Mouse (Mus musculus): ENCODE data around the gene Fam114a2.
A peak's percentile ranks its signal among the peaks of the same experiment; 100 is the strongest.

Fam114a2 gene

DNA sequence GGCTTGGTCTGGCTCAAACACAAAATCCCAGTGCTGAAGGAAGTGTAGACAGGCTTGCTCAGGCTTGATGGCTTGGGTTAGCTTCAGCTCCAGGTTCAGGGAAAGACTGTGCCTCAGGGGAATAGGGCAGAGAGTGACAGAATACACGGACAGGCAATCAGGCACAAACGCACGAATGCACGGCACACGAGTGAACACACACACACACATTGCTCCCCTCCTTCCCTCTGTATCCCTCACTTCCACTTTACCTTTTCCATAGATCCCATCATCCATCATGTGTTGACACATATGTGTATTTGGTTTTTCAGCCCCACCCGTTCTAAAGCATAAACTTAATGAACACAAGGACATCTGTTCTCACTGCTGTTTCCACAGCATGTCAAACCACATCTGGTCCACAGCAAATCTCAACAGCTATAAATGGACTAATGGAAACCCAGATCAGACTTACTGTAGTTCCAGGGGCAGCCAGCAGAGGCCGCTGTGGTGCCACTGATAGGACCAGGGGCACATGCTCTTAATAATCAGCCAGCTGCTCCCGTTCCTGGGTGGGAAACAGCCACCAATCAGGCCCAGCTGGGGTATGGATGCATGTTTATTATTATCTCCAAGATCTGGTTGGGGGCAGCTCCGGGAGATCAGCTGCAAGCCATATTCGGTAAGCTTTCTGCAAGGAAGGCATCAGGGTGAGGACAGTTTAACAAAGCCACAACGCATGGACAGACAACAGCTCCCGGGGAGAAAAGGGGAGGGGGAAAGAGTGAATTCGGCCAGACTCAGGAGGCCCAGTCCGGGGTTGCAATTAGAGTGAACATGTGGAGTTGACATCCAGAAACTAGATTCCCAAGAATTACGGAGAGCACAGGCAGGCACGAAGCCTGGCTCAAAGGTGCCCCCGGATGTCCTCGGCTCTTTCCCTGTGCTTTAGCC lies 30.5 kb upstream of the Fam114a2 start:
- H3K4me3 ChIP-seq (replicated peaks; ENCODE audit: low read length) = no peak overlapping the region
- TF ChIP-seq POU5F1 (IDR thresholded peaks at IDR 0.05; ENCODE audit: borderline replicate concordance, low read length) = no peak
- peak; percentile 73 for TF ChIP-seq CTCF (conservative IDR thresholded peaks at IDR 0.05; ENCODE audit: low read length)
- no peak for TF ChIP-seq NANOG (IDR thresholded peaks at IDR 0.05; ENCODE audit: borderline replicate concordance, low read length)
- H3K27me3 ChIP-seq (ENCODE audit: insufficient read depth, low read length) = 0 out of 2 replicates have a peak, but pooled peaks cover 3% of the 10 kb centered on the region
- no peaks in the 10 kb centered on the region for H3K36me3 ChIP-seq (ENCODE audit: insufficient read depth, low read length)
- peaks cover 50% of the 10 kb centered on the region for H3K9me3 ChIP-seq (ENCODE audit: low read length)
- H3K4me1 ChIP-seq (replicated peaks; ENCODE audit: low read depth, low read length) = peaks cover 4% of the 10 kb centered on the region; the same call in 1 of the 2 replicates

DNA sequence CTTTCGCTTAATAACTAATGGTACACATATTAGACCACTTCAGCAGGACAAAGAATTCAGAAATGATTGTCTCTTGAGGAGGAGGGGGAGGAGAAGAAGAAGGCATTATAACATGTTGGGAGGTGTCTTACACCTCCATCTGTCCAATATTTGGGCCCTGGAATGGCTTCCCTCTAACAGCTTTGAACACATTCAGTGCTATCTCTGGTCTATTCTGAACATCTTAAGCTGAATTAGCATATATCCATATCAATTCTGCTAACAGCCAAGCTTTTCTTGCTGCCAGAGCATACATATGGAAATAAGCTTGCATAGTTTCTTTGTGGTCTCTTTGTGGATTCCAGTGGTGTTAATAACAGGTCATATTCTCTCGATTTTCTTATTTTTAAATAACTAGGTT lies 22.3 kb upstream of the Fam114a2 start:
- Histone ChIP-seq H3K4me3 (replicated peaks; ENCODE audit: low read length) (no peak overlapping the region), H3K4me1 (replicated peaks; ENCODE audit: low read depth, low read length) (no peaks in the 10 kb centered on the region), H3K27me3 (ENCODE audit: insufficient read depth, low read length) (no peaks in the 10 kb centered on the region), H3K9me3 (ENCODE audit: low read length) (peaks cover 3% of the 10 kb centered on the region; the same call in 1 of the 2 replicates), H3K36me3 (ENCODE audit: insufficient read depth, low read length) (no peaks in the 10 kb centered on the region)
- TF ChIP-seq CTCF (conservative IDR thresholded peaks at IDR 0.05; ENCODE audit: low read length) = no peak
- TF ChIP-seq NANOG (IDR thresholded peaks at IDR 0.05; ENCODE audit: borderline replicate concordance, low read length) = no peak
- TF ChIP-seq POU5F1 (IDR thresholded peaks at IDR 0.05; ENCODE audit: borderline replicate concordance, low read length) = no peak

DNA sequence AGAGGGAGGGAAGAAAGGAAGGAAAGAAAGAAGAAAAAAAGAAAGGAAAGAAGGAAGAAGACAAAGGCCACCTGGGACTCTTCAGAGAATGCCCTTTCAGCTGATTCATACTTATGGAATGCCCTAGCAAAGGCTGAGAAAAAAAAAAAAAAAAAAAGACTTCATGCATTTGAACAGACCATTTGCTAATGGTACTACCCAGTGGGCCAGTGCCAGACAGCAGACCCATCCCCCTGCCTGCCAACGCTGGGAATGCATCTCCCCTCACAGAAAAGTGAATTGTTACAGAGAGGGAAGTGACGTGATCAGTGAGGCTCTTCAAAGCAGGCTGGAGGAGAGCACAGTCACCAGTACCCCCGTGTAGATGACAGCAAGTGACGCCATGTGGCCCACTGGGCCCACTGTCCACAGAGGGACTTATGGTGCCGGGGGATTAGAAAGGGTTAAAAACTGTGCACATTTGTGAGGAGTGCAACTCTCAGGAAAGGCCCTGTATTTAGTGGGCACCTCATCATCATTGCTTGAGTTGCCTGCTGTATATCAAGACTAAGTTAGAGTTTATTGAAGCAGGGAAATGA lies 21.5 kb upstream of the Fam114a2 start:
- Histone ChIP-seq H3K9me3 (ENCODE audit: low read length) (peaks cover 4% of the 10 kb centered on the region), H3K36me3 (ENCODE audit: insufficient read depth, low read length) (no peaks in the 10 kb centered on the region), H3K27me3 (ENCODE audit: insufficient read depth, low read length) (no peaks in the 10 kb centered on the region), H3K4me3 (replicated peaks; ENCODE audit: low read length) (no peak overlapping the region), H3K4me1 (replicated peaks; ENCODE audit: low read depth, low read length) (no peaks in the 10 kb centered on the region)
- no peak for TF ChIP-seq NANOG (IDR thresholded peaks at IDR 0.05; ENCODE audit: borderline replicate concordance, low read length)
- no peak for TF ChIP-seq POU5F1 (IDR thresholded peaks at IDR 0.05; ENCODE audit: borderline replicate concordance, low read length)
- TF ChIP-seq CTCF (conservative IDR thresholded peaks at IDR 0.05; ENCODE audit: low read length) = no peak

DNA sequence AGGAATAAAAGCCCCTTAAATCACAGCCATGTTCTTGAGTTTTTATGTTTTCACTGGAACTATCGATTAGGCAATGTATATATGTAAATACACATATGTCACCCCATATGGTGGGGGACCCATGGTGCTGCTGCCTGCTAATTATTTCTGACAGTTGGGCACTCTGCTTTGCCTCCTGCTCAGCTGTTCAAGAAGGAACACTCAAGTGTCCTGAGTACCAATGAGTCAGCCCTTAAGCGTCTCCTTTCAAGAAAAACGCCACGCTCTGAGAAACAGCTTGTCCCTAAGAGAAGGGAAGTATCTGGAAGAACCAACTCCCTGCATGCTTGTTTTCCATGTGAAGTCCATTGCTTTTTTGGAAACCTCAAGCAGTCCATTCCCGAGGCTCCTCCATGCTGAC lies 17.5 kb upstream of the Fam114a2 start:
- H3K4me1 ChIP-seq (replicated peaks; ENCODE audit: low read depth, low read length) = peaks cover 12% of the 10 kb centered on the region
- H3K4me3 ChIP-seq (replicated peaks; ENCODE audit: low read length) = no peak overlapping the region
- H3K36me3 ChIP-seq (ENCODE audit: insufficient read depth, low read length) = peaks cover 29% of the 10 kb centered on the region
- H3K27me3 ChIP-seq (ENCODE audit: insufficient read depth, low read length) = no peaks in the 10 kb centered on the region
- H3K9me3 ChIP-seq (ENCODE audit: low read length) = peaks cover 15% of the 10 kb centered on the region
- TF ChIP-seq CTCF (conservative IDR thresholded peaks at IDR 0.05; ENCODE audit: low read length) (no peak), POU5F1 (IDR thresholded peaks at IDR 0.05; ENCODE audit: borderline replicate concordance, low read length) (no peak), NANOG (IDR thresholded peaks at IDR 0.05; ENCODE audit: borderline replicate concordance, low read length) (no peak)

DNA sequence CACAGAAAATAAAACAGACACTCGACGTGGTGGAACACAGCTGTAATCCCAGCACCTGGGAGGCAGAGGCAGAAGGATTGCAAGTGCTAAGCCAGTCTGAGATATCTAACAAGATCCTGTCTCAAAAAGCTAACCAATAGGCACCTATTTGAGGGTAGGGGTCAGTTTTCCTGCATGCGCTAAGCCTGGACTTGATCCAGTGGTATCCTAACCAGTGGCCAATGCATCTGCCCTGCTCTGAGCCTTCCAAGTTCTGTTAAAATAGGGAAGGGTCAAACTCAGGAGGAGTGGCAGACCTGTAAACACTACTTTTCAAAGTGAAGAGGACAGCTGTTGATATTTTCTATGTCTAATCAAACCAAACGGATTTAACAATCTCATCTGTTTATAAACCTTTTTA lies 13.9 kb upstream of the Fam114a2 start:
- TF ChIP-seq NANOG (IDR thresholded peaks at IDR 0.05; ENCODE audit: borderline replicate concordance, low read length) = no peak
- TF ChIP-seq CTCF (conservative IDR thresholded peaks at IDR 0.05; ENCODE audit: low read length) = no peak
- TF ChIP-seq POU5F1 (IDR thresholded peaks at IDR 0.05; ENCODE audit: borderline replicate concordance, low read length) = no peak
- H3K9me3 ChIP-seq (ENCODE audit: low read length) = peaks cover 12% of the 10 kb centered on the region
- H3K36me3 ChIP-seq (ENCODE audit: insufficient read depth, low read length) = peaks cover 65% of the 10 kb centered on the region

DNA sequence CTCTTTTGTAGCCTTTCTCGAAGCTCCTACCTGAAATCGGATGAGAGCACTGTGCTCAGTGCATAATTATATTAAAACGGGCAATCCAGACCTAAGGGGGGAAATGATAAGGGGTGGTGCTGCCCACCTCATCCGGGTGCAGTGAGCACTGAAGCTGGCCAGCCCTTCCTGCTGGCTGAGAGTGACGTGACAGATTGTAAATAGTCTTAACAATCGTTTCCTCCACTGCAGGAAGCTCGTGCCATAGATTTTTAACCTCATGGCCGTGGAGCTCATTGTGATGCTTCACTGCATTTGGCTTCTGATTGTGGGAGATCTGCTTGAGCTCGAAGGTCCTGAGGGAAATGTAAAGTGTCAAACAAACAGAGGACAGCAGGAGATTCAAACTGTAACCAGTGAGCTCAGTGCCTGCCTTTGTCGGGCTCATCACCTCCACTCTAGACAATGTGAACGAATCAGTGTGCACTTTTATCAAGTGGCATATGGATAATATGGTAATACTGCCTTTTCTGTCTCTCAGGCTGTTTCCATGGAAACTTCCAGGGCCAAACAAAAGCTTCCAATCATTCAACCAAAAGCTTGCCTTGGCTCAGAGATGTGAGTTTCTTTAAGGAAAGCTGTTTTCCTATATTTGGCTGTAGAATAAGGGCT lies 13.0 kb upstream of the Fam114a2 start:
- Histone ChIP-seq H3K9me3 (ENCODE audit: low read length) (peaks cover 12% of the 10 kb centered on the region), H3K36me3 (ENCODE audit: insufficient read depth, low read length) (peaks cover 66% of the 10 kb centered on the region), H3K27me3 (ENCODE audit: insufficient read depth, low read length) (no peaks in the 10 kb centered on the region), H3K4me3 (replicated peaks; ENCODE audit: low read length) (no peak overlapping the region), H3K4me1 (replicated peaks; ENCODE audit: low read depth, low read length) (peaks cover 13% of the 10 kb centered on the region)
- TF ChIP-seq POU5F1 (IDR thresholded peaks at IDR 0.05; ENCODE audit: borderline replicate concordance, low read length) (no peak), NANOG (IDR thresholded peaks at IDR 0.05; ENCODE audit: borderline replicate concordance, low read length) (no peak)

More for the DNA sequence above, 13.9 kb upstream of the Fam114a2 start:
- Histone ChIP-seq H3K27me3 (ENCODE audit: insufficient read depth, low read length) (no peaks in the 10 kb centered on the region), H3K4me1 (replicated peaks; ENCODE audit: low read depth, low read length) (peaks cover 13% of the 10 kb centered on the region), H3K4me3 (replicated peaks; ENCODE audit: low read length) (no peak overlapping the region)

DNA sequence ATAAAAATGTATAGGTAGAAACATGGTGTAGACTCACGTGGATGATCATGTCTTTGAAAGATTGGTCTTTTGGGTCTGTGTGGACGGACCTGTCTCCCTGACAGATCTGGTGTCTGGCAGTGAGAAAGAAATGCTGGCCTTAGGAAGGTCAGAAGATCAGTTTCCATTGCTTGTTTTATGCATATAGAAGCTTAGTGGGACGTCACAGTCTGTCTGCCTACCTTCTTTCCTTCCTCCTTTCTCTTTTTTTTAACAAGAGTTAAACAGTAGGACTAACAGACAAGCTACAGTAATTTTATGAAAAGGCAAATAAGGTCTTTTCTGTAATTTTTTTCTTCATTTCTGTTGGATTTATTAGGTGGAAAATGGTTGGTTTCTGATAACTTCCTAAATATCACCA lies 10.7 kb upstream of the Fam114a2 start:
- H3K9me3 ChIP-seq (ENCODE audit: low read length) = peaks cover 3% of the 10 kb centered on the region
- TF ChIP-seq CTCF (conservative IDR thresholded peaks at IDR 0.05; ENCODE audit: low read length) = no peak
- TF ChIP-seq POU5F1 (IDR thresholded peaks at IDR 0.05; ENCODE audit: borderline replicate concordance, low read length) = no peak
- TF ChIP-seq NANOG (IDR thresholded peaks at IDR 0.05; ENCODE audit: borderline replicate concordance, low read length) = no peak
- H3K4me3 ChIP-seq (replicated peaks; ENCODE audit: low read length) = no peak overlapping the region
- H3K27me3 ChIP-seq (ENCODE audit: insufficient read depth, low read length) = no peaks in the 10 kb centered on the region
- peaks cover 13% of the 10 kb centered on the region for H3K4me1 ChIP-seq (replicated peaks; ENCODE audit: low read depth, low read length)
- peaks cover 66% of the 10 kb centered on the region for H3K36me3 ChIP-seq (ENCODE audit: insufficient read depth, low read length)

DNA sequence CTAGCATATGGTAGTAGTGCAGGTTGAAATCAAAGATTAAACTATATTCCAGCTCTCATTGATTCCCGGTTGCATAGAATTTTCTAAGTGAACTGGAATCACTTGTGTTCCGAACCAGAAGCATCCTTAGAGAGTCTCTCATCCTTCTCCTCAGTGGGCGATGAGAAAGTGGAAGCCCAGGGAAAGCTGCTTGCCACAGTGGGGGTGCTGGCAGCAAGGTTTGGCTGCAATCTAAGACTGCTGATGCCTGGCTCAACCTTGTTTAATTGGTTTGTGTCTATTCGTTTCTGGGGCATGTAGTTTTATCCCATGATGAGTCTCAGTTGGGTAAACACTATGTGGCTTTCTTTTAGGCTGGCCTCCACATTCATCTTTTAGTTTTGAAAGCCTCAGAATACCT lies 9.1 kb upstream of the Fam114a2 start:
- H3K36me3 ChIP-seq (ENCODE audit: insufficient read depth, low read length) = peaks cover 61% of the 10 kb centered on the region
- TF ChIP-seq CTCF (conservative IDR thresholded peaks at IDR 0.05; ENCODE audit: low read length) (no peak), NANOG (IDR thresholded peaks at IDR 0.05; ENCODE audit: borderline replicate concordance, low read length) (no peak), POU5F1 (IDR thresholded peaks at IDR 0.05; ENCODE audit: borderline replicate concordance, low read length) (no peak)
- no peaks in the 10 kb centered on the region for H3K27me3 ChIP-seq (ENCODE audit: insufficient read depth, low read length)
- no peak overlapping the region for H3K4me3 ChIP-seq (replicated peaks; ENCODE audit: low read length)
- no peaks in the 10 kb centered on the region for H3K9me3 ChIP-seq (ENCODE audit: low read length)
- H3K4me1 ChIP-seq (replicated peaks; ENCODE audit: low read depth, low read length) = peaks cover 19% of the 10 kb centered on the region
